ENCODE assay signal across 11 mouse cellular contexts in the genomic region with DNA sequence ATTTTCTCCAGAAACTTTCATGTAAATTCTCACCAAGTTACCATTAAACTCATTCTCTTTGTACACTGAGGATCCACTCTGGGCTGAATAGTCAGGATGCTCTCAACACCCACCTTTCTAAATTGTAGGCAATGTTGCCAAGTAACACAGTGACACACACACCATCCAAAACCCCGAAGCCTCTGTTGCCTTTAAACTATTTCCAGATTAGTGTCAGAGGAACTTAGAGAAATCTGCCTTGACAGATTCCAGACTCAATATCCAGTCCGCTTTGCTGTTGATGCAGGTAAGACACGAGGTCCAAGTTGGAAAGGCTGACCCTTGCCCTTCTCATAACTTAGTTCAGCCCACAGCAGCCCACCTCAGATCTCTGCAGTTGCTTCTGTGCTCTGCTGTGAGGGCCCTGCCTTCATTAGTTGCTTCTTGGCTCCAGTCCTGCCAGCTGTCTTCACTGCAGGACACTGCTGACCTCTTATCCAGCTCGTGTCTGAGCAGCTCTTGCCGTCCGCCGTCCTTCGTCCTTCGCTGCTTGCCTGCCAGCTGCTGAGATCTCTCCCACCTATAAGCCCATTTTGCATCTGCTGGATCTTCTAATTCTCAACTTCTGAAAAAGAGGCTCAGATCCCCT.
DNase-seq lines count a peak whose midpoint lies in the region; ATAC-seq and TF ChIP-seq lines count a peak whose summit lies in the region.
"Had no signal": no experiment of that assay in that cellular context is flagged by ENCODE, and none has a peak within 500 bp of the region (broad histone marks: within the 10 kb centered on the region; RNA-seq: fewer than 3 reads in every experiment).

No protein-coding gene starts in this region.

- ATAC-seq in lung, postnatal 0 days: no peak

- H3K4me1 ChIP-seq in lung, postnatal 0 days (ENCODE audit: insufficient read depth, low read depth, low read length): peaks cover 6% of the 10 kb centered on the region; the same call in 1 of the 2 replicates
- H3K4me1 ChIP-seq: hindbrain, embryonic 15.5 days had no signal

- no peak overlapping the region for H3K9ac ChIP-seq in lung, postnatal 0 days (replicated peaks; ENCODE audit: low read depth)
- H3K9ac ChIP-seq: hindbrain, embryonic 15.5 days had no signal

- H3K27me3 ChIP-seq in lung, postnatal 0 days (replicated peaks; ENCODE audit: insufficient read depth, low read length): no peaks in the 10 kb centered on the region
- H3K27me3 ChIP-seq: hindbrain, embryonic 15.5 days had no signal

- no peak overlapping the region for H3K27ac ChIP-seq in lung, postnatal 0 days (ENCODE audit: low read length)
- H3K27ac ChIP-seq: hindbrain, embryonic 15.5 days had no signal

- WGBS in lung, postnatal 0 days: 61% methylated on average over 9 of the region's 9 CpGs

- no peaks in the 10 kb centered on the region for H3K36me3 ChIP-seq in lung, postnatal 0 days (ENCODE audit: insufficient read depth, low read length)
- H3K36me3 ChIP-seq: hindbrain, embryonic 15.5 days had no signal

- H3K4me2 ChIP-seq in lung, postnatal 0 days (replicated peaks; ENCODE audit: low read depth, low read length): no peak overlapping the region
- H3K4me2 ChIP-seq: hindbrain, embryonic 15.5 days had no signal

- DNase-seq in adrenal gland, adult 2 months: peak; percentile 47
- no peak for DNase-seq in adrenal gland, adult 18-20 months (ENCODE audit: low spot score in 2 of 2)
- DNase-seq in lung, postnatal 0 days (ENCODE audit: low spot score): peak; percentile 18
- DNase-seq in lung, postnatal 36 days: no peak
- peak; percentile 8 to 16 for DNase-seq in heart, adult 9 months (ENCODE audit: low spot score in 2 of 2)
- DNase-seq in retina, postnatal 7 days (ENCODE audit: low read depth, low spot score): peak; percentile 14
- DNase-seq in spleen, postnatal 10 days (ENCODE audit: low spot score in 2 of 2): no peak
- no peak for DNase-seq in cerebellum, postnatal 36 days
- DNase-seq: layer of hippocampus, postnatal 36 days; lung, adult 18-20 months had no signal

- no peak for TF ChIP-seq EP300 in lung, postnatal 0 days (IDR thresholded peaks at IDR 0.05)

- H3K9me3 ChIP-seq in lung, postnatal 0 days (ENCODE audit: low read length): no peaks in the 10 kb centered on the region
- H3K9me3 ChIP-seq: hindbrain, embryonic 15.5 days had no signal

- no peak overlapping the region for H3K4me3 ChIP-seq in lung, postnatal 0 days (ENCODE audit: low read depth, low read length)
- H3K4me3 ChIP-seq: hindbrain, embryonic 15.5 days had no signal

- no peak for TF ChIP-seq CTCF in lung, postnatal 0 days (IDR thresholded peaks at IDR 0.05)

Comparison
In these comparisons a context has a peak if more than half of its experiments do, and no peak if none do; other contexts are left out.
1. DNase-seq: peak in adrenal gland, adult 2 months (single experiment), lung, postnatal 0 days (single experiment), heart, adult 9 months (2 of 2) and retina, postnatal 7 days (single experiment); none in adrenal gland, adult 18-20 months (0 of 2), lung, postnatal 36 days (single experiment), spleen, postnatal 10 days (0 of 2) and cerebellum, postnatal 36 days (0 of 2).